Mouse (Mus musculus) liver, embryonic 11.5 days (tissue): ENCODE measurements at regions not wholly inside any gene's neighbourhood (a gene's known extent, or its start where the extent isn't known, plus 50 kb on each side); places are given as distances from the start of the nearest gene placed in this dataset.

ENCODE experiments used
- ATAC-seq: fragments of 200-750 bp; cut with Nextera tagmentation; replicated peaks from 2 replicates; pipeline ENCODE4 v1.8.0; 2017; ENCODE audit warnings: moderate number of reproducible peaks, mild to moderate bottlenecking, moderate TSS enrichment, moderate library complexity; ENCODE audit not compliant: low FRiP score
- DNase-seq: peaks from one replicate; pipeline ENCODE4 v3.0.0-alpha.2; 2017; ENCODE audit warnings: low spot score
- H3K27ac ChIP-seq: fragments of 300-500 bp; sonication (generic); 2 replicates; pipeline ENCODE4 v1.5.1; 2014; ENCODE audit warnings: mild to moderate bottlenecking, low read depth, low read length, control low read depth
- H3K27me3 ChIP-seq: fragments of 300-500 bp; sonication (generic); replicated peaks from 2 replicates; pipeline ENCODE4 v1.6.1; 2014; ENCODE audit warnings: low read length, mixed read lengths; ENCODE audit not compliant: control insufficient read depth, insufficient read depth
- H3K36me3 ChIP-seq: fragments of 300-500 bp; sonication (generic); 2 replicates; pipeline ENCODE4 v1.6.1; 2014; ENCODE audit warnings: mild to moderate bottlenecking, low read length, moderate library complexity, mixed read lengths; ENCODE audit not compliant: control insufficient read depth, insufficient read depth
- H3K4me1 ChIP-seq: fragments of 300-500 bp; sonication (generic); replicated peaks from 2 replicates; pipeline ENCODE4 v1.6.1; 2014; ENCODE audit warnings: low read length, mixed read lengths; ENCODE audit not compliant: control insufficient read depth, insufficient read depth
- H3K4me2 ChIP-seq: fragments of 300-500 bp; sonication (generic); 2 replicates; pipeline ENCODE4 v1.6.1; 2014; ENCODE audit warnings: mild to moderate bottlenecking, control low read depth, moderate library complexity
- H3K4me3 ChIP-seq: fragments of 300-500 bp; sonication (generic); 2 replicates; pipeline ENCODE4 v1.5.1; 2014; ENCODE audit warnings: low read depth, low read length, control low read depth
- H3K9ac ChIP-seq: fragments of 300-500 bp; sonication (generic); 2 replicates; pipeline ENCODE4 v1.6.1; 2014; ENCODE audit warnings: low read depth, low read length, control low read depth
- H3K9me3 ChIP-seq: fragments of 300-500 bp; sonication (generic); 2 replicates; pipeline ENCODE4 v1.6.1; 2016; ENCODE audit warnings: low read length, inconsistent platforms, mixed read lengths; ENCODE audit not compliant: control insufficient read depth
- WGBS: fragments of 180-500 bp; shearing (Covaris S2); extraction: QIAGEN DNeasy Blood & Tissue Kit; methylation state at CpG from one replicate; pipeline ENCODE4 v1.1.7; 2014; 5-methylcytosine and 5-hydroxymethylcytosine counted together

GRCm38 (mm10) chr2:117743901-117744300 lies 367.8 kb upstream of the Thbs1 start:
- Histone ChIP-seq H3K4me3 (no peak overlapping the region), H3K9ac (no peak overlapping the region), H3K9me3 (no peaks in the 10 kb centered on the region), H3K27ac (no peak overlapping the region), H3K36me3 (no peaks in the 10 kb centered on the region), H3K4me1 (no peaks in the 10 kb centered on the region), H3K27me3 (no peaks in the 10 kb centered on the region), H3K4me2 (no peak overlapping the region)
- DNase-seq (no peak), ATAC-seq (no peak)
- WGBS: 87% methylated on average over 1 of the region's 1 CpGs

DNA sequence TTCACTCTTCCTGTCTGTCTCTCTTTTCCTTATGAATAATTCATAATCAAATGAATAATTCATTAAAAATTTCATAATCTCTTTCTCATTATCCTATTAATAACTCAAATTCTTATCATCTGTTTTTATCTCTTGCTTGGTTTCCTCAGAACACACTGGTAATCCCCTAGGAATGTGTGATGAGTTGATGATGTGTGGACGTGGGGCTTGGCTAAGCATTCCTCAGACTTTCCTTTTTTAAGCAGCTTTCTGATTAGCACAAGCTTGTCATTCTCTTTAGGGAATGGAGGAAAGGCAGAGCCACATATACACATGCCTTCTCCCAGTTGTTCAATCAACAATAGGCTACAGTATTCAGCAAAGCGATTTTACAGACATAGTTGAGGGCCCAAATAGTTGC lies 365.9 kb upstream of the Thbs1 start:
- Histone ChIP-seq H3K4me3 (no peak overlapping the region), H3K36me3 (no peaks in the 10 kb centered on the region), H3K4me2 (no peak overlapping the region), H3K27ac (no peak overlapping the region), H3K27me3 (no peaks in the 10 kb centered on the region), H3K9ac (no peak overlapping the region), H3K9me3 (no peaks in the 10 kb centered on the region), H3K4me1 (no peaks in the 10 kb centered on the region)
- WGBS: 70% methylated on average over 2 of the region's 2 CpGs
- ATAC-seq: no peak
- DNase-seq: no peak

DNA sequence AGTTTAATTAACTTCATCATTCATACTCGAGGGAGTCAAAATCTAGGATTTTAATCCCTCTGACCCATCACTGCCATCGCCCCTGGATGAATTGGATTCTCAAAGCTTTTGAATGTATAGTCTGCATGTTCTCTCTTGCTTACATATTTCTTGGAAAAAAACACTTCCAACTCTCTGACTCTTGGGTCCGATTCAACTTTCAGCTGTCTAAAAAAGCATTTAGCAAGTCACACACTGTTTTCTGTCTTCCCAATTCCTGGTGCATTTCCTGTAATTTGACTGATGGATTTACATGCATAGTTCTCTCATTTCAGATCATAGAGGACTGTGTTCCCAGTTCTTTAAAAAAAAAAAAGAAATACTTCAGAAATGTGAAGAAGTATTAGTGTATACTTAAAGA lies 364.5 kb upstream of the Thbs1 start:
- H3K36me3 ChIP-seq: no peaks in the 10 kb centered on the region
- WGBS: 78% methylated on average over 3 of the region's 3 CpGs
- no peaks in the 10 kb centered on the region for H3K27me3 ChIP-seq
- DNase-seq (no peak), ATAC-seq (no peak)
- no peak overlapping the region for H3K4me2 ChIP-seq
- no peak overlapping the region for H3K27ac ChIP-seq
- H3K4me3 ChIP-seq: no peak overlapping the region
- H3K4me1 ChIP-seq: no peaks in the 10 kb centered on the region
- H3K9ac ChIP-seq: no peak overlapping the region
- H3K9me3 ChIP-seq: no peaks in the 10 kb centered on the region

- Histone ChIP-seq H3K4me3 (no peak overlapping the region), H3K4me2 (no peak overlapping the region), H3K27ac (no peak overlapping the region), H3K36me3 (no peaks in the 10 kb centered on the region), H3K27me3 (no peaks in the 10 kb centered on the region), H3K9ac (no peak overlapping the region), H3K4me1 (no peaks in the 10 kb centered on the region), H3K9me3 (no peaks in the 10 kb centered on the region)
- ATAC-seq (no peak), DNase-seq (no peak)
- WGBS: 54% methylated on average over 4 of the region's 4 CpGs
Observed at GRCm38 (mm10) chr2:117748892-117749291, 362.8 kb upstream of the Thbs1 start.

DNA sequence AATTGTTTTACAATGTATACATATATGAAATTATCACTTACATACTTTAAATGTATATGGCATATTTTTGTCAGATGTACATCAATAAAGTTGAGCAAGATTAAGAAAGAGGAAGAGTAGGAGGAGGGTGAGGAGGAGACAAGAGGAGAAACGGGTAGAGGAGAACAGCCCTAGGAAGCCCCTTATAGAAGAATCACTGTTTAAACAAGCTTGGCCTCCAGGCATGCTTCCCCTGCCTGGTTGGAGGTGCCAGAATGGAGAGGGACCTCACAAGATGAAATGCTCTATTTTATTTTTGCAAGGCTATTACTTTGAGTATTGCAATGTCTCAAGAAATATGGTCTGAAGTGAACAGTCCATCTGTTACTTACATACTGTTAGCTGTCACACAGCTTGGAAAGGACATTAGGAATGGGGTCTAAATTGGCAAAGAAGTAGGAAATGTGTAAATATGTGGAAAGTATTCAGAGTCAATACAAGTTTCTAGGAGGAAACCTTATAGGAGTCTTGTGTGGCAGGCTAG lies 352.1 kb upstream of the Thbs1 start:
- no peaks in the 10 kb centered on the region for H3K9me3 ChIP-seq
- no peak overlapping the region for H3K4me2 ChIP-seq
- ATAC-seq (no peak), DNase-seq (no peak)
- WGBS: 55% methylated on average over 1 of the region's 1 CpGs
- no peaks in the 10 kb centered on the region for H3K36me3 ChIP-seq
- no peak overlapping the region for H3K9ac ChIP-seq
- no peaks in the 10 kb centered on the region for H3K27me3 ChIP-seq
- no peak overlapping the region for H3K27ac ChIP-seq
- no peaks in the 10 kb centered on the region for H3K4me1 ChIP-seq
- no peak overlapping the region for H3K4me3 ChIP-seq

DNA sequence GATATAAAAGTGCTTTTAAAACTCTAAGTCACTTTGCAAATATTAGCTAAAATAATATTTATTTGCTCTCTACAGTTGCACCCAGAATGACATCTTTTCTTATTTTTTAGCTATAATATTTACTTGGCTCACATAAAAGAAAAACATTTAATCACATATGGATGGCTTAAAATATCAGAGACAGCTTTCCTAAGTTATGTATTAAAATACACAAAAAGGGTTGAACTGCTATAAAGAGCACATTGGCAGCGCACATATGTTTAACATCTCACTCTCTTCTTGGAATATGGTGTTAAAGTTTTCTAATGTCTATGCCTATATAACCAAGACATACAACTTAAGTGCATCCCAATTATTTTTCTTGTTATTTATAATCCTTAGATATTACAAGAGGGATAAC lies 348.0 kb upstream of the Thbs1 start:
- Histone ChIP-seq H3K27ac (no peak overlapping the region), H3K4me1 (no peaks in the 10 kb centered on the region), H3K4me2 (no peak overlapping the region), H3K9me3 (no peaks in the 10 kb centered on the region), H3K9ac (no peak overlapping the region), H3K36me3 (no peaks in the 10 kb centered on the region), H3K4me3 (no peak overlapping the region), H3K27me3 (no peaks in the 10 kb centered on the region)
- no peak for DNase-seq
- 98% methylated on average over 1 of the region's 1 CpGs for WGBS
- no peak for ATAC-seq

GRCm38 (mm10) chr2:117765572-117765971 lies 346.1 kb upstream of the Thbs1 start:
- Histone ChIP-seq H3K36me3 (no peaks in the 10 kb centered on the region), H3K27me3 (no peaks in the 10 kb centered on the region), H3K9ac (no peak overlapping the region), H3K9me3 (no peaks in the 10 kb centered on the region), H3K4me2 (no peak overlapping the region), H3K4me1 (no peaks in the 10 kb centered on the region), H3K27ac (no peak overlapping the region), H3K4me3 (no peak overlapping the region)
- ATAC-seq (no peak), DNase-seq (no peak)
- WGBS: 65% methylated on average over 5 of the region's 5 CpGs

GRCm38 (mm10) chr2:117766450-117766849 lies 345.2 kb upstream of the Thbs1 start:
- H3K27me3 ChIP-seq: no peaks in the 10 kb centered on the region
- no peak overlapping the region for H3K9ac ChIP-seq
- no peak for ATAC-seq
- H3K9me3 ChIP-seq: no peaks in the 10 kb centered on the region
- H3K4me2 ChIP-seq: no peak overlapping the region
- no peaks in the 10 kb centered on the region for H3K4me1 ChIP-seq
- no peak for DNase-seq
- H3K4me3 ChIP-seq: no peak overlapping the region
- no peak overlapping the region for H3K27ac ChIP-seq
- H3K36me3 ChIP-seq: no peaks in the 10 kb centered on the region
- 79% methylated on average over 3 of the region's 3 CpGs for WGBS

- WGBS: 69% methylated on average over 7 of the region's 7 CpGs
- Histone ChIP-seq H3K9ac (no peak overlapping the region), H3K36me3 (no peaks in the 10 kb centered on the region), H3K9me3 (no peaks in the 10 kb centered on the region), H3K4me1 (no peaks in the 10 kb centered on the region), H3K27ac (no peak overlapping the region), H3K4me2 (no peak overlapping the region), H3K4me3 (no peak overlapping the region), H3K27me3 (no peaks in the 10 kb centered on the region)
- no peak for ATAC-seq
- no peak for DNase-seq
Observed at GRCm38 (mm10) chr2:117769402-117770114, 342.1 kb upstream of the Thbs1 start.
